Mouse (Mus musculus): ENCODE results near the gene Klhl3. TPM values are rescaled to one million over a fixed set of nuclear protein-coding genes. Genes with fewer than 3 reads are reported as not detected.

The Klhl3 gene
- polyA plus RNA-seq, 1 experiment from 2014 or later: 4.5 TPM

GRCm38 (mm10) chr13:57960254-57960653 lies 153.1 kb downstream of the Klhl3 start:
- no peak overlapping the region for H3K4me3 ChIP-seq
- WGBS: 66% methylated on average over 2 of the region's 2 CpGs
- no peak for ATAC-seq (ENCODE audit: insufficient number of reproducible peaks, low FRiP score)
- no peak overlapping the region for H3K4me2 ChIP-seq
- no peaks in the 10 kb centered on the region for H3K36me3 ChIP-seq
- H3K27me3 ChIP-seq (replicated peaks): no peaks in the 10 kb centered on the region
- no peak overlapping the region for H3K27ac ChIP-seq (ENCODE audit: poor library complexity, severe bottlenecking)
- no peaks in the 10 kb centered on the region for H3K4me1 ChIP-seq (replicated peaks)
- H3K9me3 ChIP-seq (replicated peaks): no peaks in the 10 kb centered on the region
- H3K9ac ChIP-seq: no peak overlapping the region

GRCm38 (mm10) chr13:57959806-57960205 lies 153.6 kb downstream of the Klhl3 start:
- Histone ChIP-seq H3K27me3 (replicated peaks) (no peaks in the 10 kb centered on the region), H3K9me3 (replicated peaks) (no peaks in the 10 kb centered on the region), H3K4me1 (replicated peaks) (no peaks in the 10 kb centered on the region), H3K9ac (no peak overlapping the region), H3K4me2 (no peak overlapping the region), H3K36me3 (no peaks in the 10 kb centered on the region), H3K4me3 (no peak overlapping the region), H3K27ac (ENCODE audit: poor library complexity, severe bottlenecking) (no peak overlapping the region)
- no peak for ATAC-seq (ENCODE audit: insufficient number of reproducible peaks, low FRiP score)
- 80% methylated on average over 5 of the region's 5 CpGs for WGBS

MicroRNA genes within 50 kb of the gene (microRNA counts, 519-probe panel; counts per million panel counts)
- not detected for microRNA mmu-miR-874

Small RNA genes lying within 50 kb of the gene (microRNA-seq; reads per million reads assigned to microRNA genes)
- gene Mir874: 234 reads per million, percentile 63 among the genes with 10 or more reads in this experiment

Other genes starting within 250 kb of the Klhl3 start
- gene Spock1, start 205.3 kb downstream of the Klhl3 start, polyA plus RNA-seq (2016; fragmentation: Nextera tagmentation; extraction: Ambion mirVana): 0.41 and 0.70 TPM in 2 replicates
- 21.6 and 21.8 TPM in 2 replicates for gene Hnrnpa0, start 15.0 kb upstream of the Klhl3 start, polyA plus RNA-seq (2016; fragmentation: Nextera tagmentation; extraction: Ambion mirVana)
- 25.4 and 28.9 TPM in 2 replicates for gene Idnk, start 44.1 kb upstream of the Klhl3 start, polyA plus RNA-seq (2016; fragmentation: Nextera tagmentation; extraction: Ambion mirVana)
- 104 and 108 TPM in 2 replicates for gene Ubqln1, start 102.1 kb upstream of the Klhl3 start, polyA plus RNA-seq (2016; fragmentation: Nextera tagmentation; extraction: Ambion mirVana)
- gene Gkap1, start 162.1 kb upstream of the Klhl3 start, polyA plus RNA-seq (2016; fragmentation: Nextera tagmentation; extraction: Ambion mirVana): 24.7 and 25.4 TPM in 2 replicates
- gene Kif27, start 245.5 kb upstream of the Klhl3 start, polyA plus RNA-seq (2016; fragmentation: Nextera tagmentation; extraction: Ambion mirVana): 0.40 and 0.41 TPM in 2 replicates